Mouse (Mus musculus): ENCODE results near the gene Wdr78.

Gene Wdr78

DNA sequence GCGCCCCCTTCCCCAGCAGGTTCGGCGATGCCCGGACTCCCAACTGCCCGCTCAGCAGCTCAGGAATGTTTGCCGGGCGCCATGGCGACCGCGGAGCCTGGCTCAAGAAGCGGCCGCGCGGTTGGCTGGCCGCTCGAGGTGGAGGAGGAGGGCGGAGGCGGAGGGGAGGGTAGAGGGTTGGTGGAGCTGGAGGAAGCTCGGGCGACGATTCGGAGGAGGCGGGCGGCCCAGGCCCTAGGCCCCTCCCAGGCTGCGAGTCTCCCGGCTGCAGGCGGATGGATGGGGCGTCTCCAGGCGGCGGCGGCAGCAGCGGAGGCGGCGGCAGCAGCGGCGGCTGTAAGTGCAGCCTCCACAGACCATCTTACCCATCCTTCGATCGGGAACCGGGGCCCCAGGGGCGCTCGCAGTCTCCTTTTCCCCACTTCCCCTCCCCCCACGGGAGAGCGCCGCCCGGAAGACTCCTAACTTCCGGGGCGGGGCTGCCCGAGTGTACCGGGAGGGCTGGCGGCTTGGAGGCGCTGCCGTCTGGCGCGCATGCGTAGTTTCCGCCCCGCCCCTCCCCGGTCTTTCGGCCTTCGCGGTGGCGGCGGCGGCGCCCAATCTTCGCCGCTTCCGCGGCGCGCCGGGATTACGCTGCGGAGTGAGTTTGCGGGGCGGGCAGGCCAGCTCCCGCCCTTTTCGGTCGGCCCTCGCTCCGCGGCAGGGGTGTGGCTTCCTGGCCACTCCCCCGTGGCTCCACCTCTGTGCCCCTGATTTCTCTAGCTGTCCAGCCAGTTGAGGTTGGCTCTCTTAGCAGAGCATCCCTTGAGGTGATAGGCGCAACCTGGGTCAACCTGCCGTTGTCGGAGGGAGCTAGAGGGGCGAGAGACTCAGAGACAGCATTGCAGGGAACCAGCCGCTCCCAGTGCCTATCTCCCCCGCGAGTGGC, at the start of gene Wdr78, which contains the start of gene Mier1:
Wdr78 (minus strand) TSS at position 372 of the 928 bp plus-strand sequence.
Mier1 (plus strand) TSS at position 207 of the 928 bp plus-strand sequence.
- peak; percentile 95 for DNase-seq (ENCODE audit: low spot score)

DNA sequence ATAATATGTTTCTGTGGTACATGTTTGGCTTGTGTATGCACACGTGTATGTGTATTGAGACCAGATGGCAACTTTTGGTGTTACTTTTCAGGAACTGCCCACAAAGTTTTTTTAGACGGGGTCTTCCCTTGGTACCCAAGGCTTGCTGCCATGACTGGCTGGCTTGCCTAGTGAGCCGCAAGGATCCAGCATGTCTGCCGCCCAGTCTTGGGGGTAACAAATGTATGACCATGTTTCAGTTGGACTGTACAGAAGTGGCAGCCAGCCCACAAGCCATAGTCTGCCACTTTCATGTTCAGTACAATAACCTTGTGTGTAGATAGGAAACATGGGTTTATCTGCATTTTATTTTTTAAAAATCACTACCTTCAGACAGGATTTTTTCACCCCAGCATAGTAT, 44.4 kb upstream of the Wdr78 start:
- DNase-seq (ENCODE audit: low spot score) = no peak

GRCm38 (mm10) chr4:103151946-103152345, 37.6 kb upstream of the Wdr78 start:
- DNase-seq (ENCODE audit: low spot score) = no peak

GRCm38 (mm10) chr4:103146339-103146738, 32.0 kb upstream of the Wdr78 start:
- peak; percentile 70 for DNase-seq (ENCODE audit: low spot score)

DNA sequence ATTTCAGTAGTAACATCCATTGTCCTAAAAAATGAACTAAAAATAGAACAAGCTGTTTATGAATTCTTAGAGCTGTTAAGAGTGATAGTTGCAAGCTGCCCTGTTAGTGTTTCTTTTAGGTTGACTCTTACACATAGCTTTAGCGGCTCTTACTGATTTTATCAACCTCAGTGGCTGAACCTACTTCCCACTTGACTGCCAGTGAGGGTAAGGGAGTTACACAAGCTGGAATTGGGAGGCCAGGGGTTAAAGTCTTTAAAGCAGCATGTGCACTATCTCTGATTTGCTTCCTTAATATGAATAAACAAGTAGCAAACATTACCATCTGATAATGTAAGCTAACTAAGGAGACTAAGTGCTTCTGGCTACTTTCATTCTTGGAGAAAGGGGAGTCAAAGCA, 22.6 kb upstream of the Wdr78 start:
- DNase-seq (ENCODE audit: low spot score) = no peak

GRCm38 (mm10) chr4:103126533-103126932, 12.2 kb upstream of the Wdr78 start:
- no peak for DNase-seq (ENCODE audit: low spot score)

GRCm38 (mm10) chr4:103123606-103124005, 9.3 kb upstream of the Wdr78 start:
- no peak for DNase-seq (ENCODE audit: low spot score)

GRCm38 (mm10) chr4:103123086-103123485, 8.7 kb upstream of the Wdr78 start:
- DNase-seq (ENCODE audit: low spot score) = no peak

- no peak for DNase-seq (ENCODE audit: low spot score)
Observed at GRCm38 (mm10) chr4:103120874-103121389, 6.6 kb upstream of the Wdr78 start.

DNA sequence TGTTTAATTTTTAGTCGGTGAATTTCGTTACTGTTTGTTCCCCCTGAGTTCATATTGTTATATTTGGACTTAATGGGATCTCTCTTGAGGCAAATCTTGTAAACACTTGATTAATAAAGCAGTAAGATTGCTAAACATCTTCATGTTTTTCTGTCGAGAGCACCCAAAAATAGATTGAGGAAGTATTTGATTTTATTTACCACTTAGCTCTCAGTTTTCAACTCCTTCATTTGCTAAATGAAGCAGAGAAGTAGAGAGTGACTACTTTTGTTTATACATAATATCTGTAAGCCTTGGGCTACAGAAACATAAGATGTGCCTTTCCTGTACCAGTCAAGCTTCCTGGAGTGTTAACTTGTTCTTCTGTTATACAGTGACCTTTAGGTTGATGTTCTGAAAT, 6.0 kb upstream of the Wdr78 start:
- no peak for DNase-seq (ENCODE audit: low spot score)

GRCm38 (mm10) chr4:103120028-103120384, 5.7 kb upstream of the Wdr78 start:
- DNase-seq (ENCODE audit: low spot score) = no peak

GRCm38 (mm10) chr4:103119229-103120027, 5.1 kb upstream of the Wdr78 start:
- DNase-seq (ENCODE audit: low spot score) = peak; percentile 88

DNA sequence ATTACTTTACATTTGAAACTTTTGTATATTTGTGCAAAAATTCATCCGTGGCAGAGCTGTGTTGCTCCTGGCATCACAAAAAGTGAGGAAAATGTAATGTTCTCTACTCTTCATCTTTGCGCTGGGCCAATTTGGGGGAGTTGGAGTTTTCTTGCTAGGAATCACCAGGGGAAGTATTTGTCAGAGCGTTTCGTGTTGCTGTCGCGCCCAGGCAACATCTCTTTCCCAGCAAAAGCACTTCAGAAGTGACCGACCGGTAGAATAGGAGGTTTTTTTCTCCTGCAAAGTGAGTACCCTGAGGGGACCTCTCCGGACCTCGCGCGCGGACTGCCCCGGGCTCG, 4.5 kb upstream of the Wdr78 start:
- DNase-seq (ENCODE audit: low spot score) = no peak

GRCm38 (mm10) chr4:103113402-103113801, 953 bp downstream of the Wdr78 start:
- no peak for DNase-seq (ENCODE audit: low spot score)

DNA sequence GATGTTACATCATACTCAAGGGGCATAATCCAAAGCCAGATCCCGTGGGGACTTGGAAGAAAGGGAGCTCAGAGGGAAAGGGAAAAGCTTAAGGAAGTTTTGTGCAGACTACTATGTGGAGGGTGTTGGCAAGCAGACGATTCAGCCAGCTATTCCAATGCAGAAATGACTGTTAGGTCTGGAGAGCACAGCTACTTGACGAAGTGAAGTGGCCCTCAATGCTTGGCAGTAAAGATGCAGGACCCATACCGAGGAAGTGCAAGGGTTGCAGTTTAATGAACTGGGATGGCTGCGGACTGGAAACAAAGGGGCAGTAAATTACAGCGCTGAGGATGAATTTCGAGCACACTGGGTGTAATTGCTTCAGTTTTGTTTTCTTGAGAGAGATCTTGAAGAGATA, 1.7 kb downstream of the Wdr78 start:
- no peak for DNase-seq (ENCODE audit: low spot score)

GRCm38 (mm10) chr4:103098532-103098931, 15.8 kb downstream of the Wdr78 start:
- no peak for DNase-seq (ENCODE audit: low spot score)

GRCm38 (mm10) chr4:103095921-103096320, 18.4 kb downstream of the Wdr78 start:
- no peak for DNase-seq (ENCODE audit: low spot score)

DNA sequence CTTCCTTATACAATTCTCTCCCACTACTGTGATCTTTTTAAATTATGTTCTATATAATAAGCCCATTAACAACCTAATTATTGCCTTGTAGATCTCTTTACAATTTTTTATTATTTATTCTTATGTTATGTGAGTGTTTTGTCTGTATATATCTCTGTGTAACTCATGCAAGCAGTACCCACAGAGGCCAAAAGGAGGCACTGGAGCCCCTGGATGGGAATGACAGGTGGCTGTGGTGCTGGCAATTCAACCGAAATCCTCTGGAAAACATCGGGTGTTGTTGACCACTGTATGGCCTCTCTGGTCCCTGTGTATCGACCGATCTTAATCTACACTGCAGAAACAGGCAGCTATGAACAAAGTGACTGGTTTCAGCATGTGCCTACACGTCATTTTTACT, 29.1 kb downstream of the Wdr78 start:
- DNase-seq (ENCODE audit: low spot score) = no peak

- no peak for DNase-seq (ENCODE audit: low spot score)
Observed at GRCm38 (mm10) chr4:103070631-103071030, 43.7 kb downstream of the Wdr78 start.

GRCm38 (mm10) chr4:103067906-103068655, 46.3 kb downstream of the Wdr78 start:
- DNase-seq (ENCODE audit: low spot score) = no peak

GRCm38 (mm10) chr4:103064976-103065375, 49.4 kb downstream of the Wdr78 start:
- DNase-seq (ENCODE audit: low spot score) = no peak

DNA sequence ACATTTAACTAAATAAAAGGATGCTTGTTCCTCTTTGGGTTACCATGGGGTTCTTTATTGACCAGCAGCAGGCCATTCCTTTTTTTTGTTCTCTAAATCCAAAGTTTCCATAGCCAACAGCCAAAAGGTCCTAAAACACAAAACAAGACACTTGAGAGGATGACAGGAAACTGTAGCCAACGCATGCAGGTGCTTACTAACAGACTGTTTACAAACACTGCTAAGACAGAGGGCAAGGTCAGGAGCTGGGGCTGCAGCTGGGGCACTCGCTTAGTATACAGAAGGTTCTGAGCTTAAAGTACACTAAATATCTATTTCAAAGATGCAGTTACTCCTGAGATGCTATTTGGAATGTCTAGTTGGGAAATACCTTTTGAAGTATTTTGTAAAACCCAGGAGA, 49.9 kb downstream of the Wdr78 start:
- no peak for DNase-seq (ENCODE audit: low spot score)

Data from ovary, postnatal 36 days (tissue).